Mouse (Mus musculus): ENCODE measurements around the gene Pcif1.

DNA sequence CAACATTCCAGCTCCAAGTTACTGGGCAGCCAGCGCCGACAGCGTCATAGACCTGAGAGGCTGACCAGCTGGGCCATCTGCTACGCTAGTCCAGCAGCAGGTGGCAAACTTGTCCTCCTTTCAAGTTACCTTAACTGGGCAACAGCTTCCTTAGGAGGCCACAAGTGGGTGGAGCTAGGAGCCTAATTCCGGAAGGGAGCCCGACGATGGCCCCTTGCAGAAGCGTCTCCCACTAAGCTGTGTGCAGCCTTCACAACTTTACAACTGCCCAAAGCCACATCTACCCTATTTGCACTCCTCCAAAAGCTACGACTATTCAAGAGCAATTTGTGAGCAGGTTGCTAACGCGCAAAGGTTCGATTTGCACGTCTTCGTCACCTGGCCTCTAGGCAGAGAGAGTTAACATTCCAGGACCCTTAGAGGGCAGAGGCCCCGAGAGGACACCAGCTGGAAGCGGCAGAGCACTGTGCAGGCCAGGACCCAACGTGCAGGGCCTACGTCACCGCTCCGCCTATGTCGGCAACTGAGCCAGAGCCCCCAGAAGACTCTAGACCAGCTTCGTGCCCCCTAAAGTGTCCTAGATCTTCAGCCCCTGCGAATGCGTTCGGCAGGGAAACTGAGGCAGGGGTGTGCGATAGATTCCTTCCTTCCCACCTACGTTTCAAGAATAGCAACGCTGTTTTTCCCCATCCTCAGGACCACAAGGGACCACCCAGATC lies 436 bp upstream of the Pcif1 start:
- TF ChIP-seq CTCF (IDR thresholded peaks at IDR 0.05; ENCODE audit: control insufficient read depth, insufficient read depth, insufficient read length) (no peak), MYOD1 (IDR thresholded peaks at IDR 0.05; ENCODE audit: control insufficient read depth, insufficient read length, low read depth) (no peak), USF1 (IDR thresholded peaks at IDR 0.05; ENCODE audit: low read depth) (no peak), MAX (IDR thresholded peaks at IDR 0.05) (no peak), MYOG (IDR thresholded peaks at IDR 0.05; ENCODE audit: control insufficient read depth, extremely low read depth, insufficient read length) (no peak), CEBPB (IDR thresholded peaks at IDR 0.05; ENCODE audit: low read depth) (no peak)

Measured in C2C12 (cell line).